20 mouse cellular contexts compared by ENCODE assay signal in genomic region chr2:167972146-167972545, GRCm38 (mm10). TPM values are rescaled to one million over a fixed set of nuclear protein-coding genes. Genes with fewer than 3 reads are reported as not detected.
DNase-seq lines count a peak whose midpoint lies in the region; ATAC-seq lines count a peak whose summit lies in the region.
"Had no signal": no experiment of that assay in that cellular context is flagged by ENCODE, and none has a peak within 500 bp of the region (broad histone marks: within the 10 kb centered on the region; RNA-seq: fewer than 3 reads in every experiment).

No protein-coding gene starts in this region.

- H3K27me3 ChIP-seq in heart, embryonic 11.5 days (ENCODE audit: control insufficient read depth, insufficient read depth, low read length): no peaks in the 10 kb centered on the region
- H3K27me3 ChIP-seq in liver, embryonic 11.5 days (replicated peaks; ENCODE audit: control insufficient read depth, insufficient read depth, low read length): no peaks in the 10 kb centered on the region
- H3K27me3 ChIP-seq: forebrain, embryonic 15.5 days; limb, embryonic 13.5 days; neural tube, embryonic 15.5 days had no signal

- H3K9ac ChIP-seq in heart, embryonic 11.5 days (ENCODE audit: low read depth, low read length): no peak overlapping the region
- no peak overlapping the region for H3K9ac ChIP-seq in liver, embryonic 11.5 days (ENCODE audit: low read depth, low read length)
- H3K9ac ChIP-seq: forebrain, embryonic 15.5 days; limb, embryonic 13.5 days; neural tube, embryonic 15.5 days had no signal

- no peaks in the 10 kb centered on the region for H3K9me3 ChIP-seq in heart, embryonic 11.5 days (replicated peaks; ENCODE audit: control insufficient read depth, low read length)
- H3K9me3 ChIP-seq in liver, embryonic 11.5 days (ENCODE audit: control insufficient read depth, low read length): no peaks in the 10 kb centered on the region
- H3K9me3 ChIP-seq: forebrain, embryonic 15.5 days; hindbrain, embryonic 10.5 days; limb, embryonic 13.5 days; neural tube, embryonic 15.5 days had no signal

- peaks cover 31% of the 10 kb centered on the region for H3K4me1 ChIP-seq in heart, embryonic 11.5 days (ENCODE audit: control insufficient read depth, insufficient read depth, low read length)
- peaks cover 21% of the 10 kb centered on the region for H3K4me1 ChIP-seq in liver, embryonic 11.5 days (replicated peaks; ENCODE audit: control insufficient read depth, insufficient read depth, low read length)
- H3K4me1 ChIP-seq: limb, embryonic 13.5 days; neural tube, embryonic 15.5 days had no signal

- H3K4me3 ChIP-seq in heart, embryonic 11.5 days (ENCODE audit: low read depth, low read length): no peak overlapping the region
- H3K4me3 ChIP-seq in liver, embryonic 11.5 days (ENCODE audit: low read depth, low read length): no peak overlapping the region
- H3K4me3 ChIP-seq: forebrain, embryonic 15.5 days; hindbrain, embryonic 10.5 days; limb, embryonic 13.5 days; myocyte; neural tube, embryonic 15.5 days had no signal

- DNase-seq in heart, postnatal 4 days: no peak
- DNase-seq in liver, embryonic 11.5 days (ENCODE audit: low spot score): no peak
- DNase-seq in liver: no peak
- peak; percentile 49 for DNase-seq in ovary, postnatal 36 days (ENCODE audit: low spot score)
- no peak for DNase-seq in ovary, postnatal 14 days (ENCODE audit: low spot score)
- DNase-seq in adrenal gland, postnatal 25 days: no peak
- DNase-seq: adrenal gland, postnatal 10 days; cerebellum, adult 11-12 months; cerebellum, postnatal 25 days; kidney, adult 9 months; kidney, postnatal 36 days; midbrain, embryonic 14.5 days; right cerebral cortex, adult 18-20 months; thymus, postnatal 25 days had no signal

- WGBS in heart, embryonic 11.5 days (ENCODE audit: insufficient replicate concordance): 39% methylated on average over 5 of the region's 5 CpGs
- 60% methylated on average over 5 of the region's 5 CpGs for WGBS in liver, embryonic 11.5 days

- H3K4me2 ChIP-seq in heart, embryonic 11.5 days: no peak overlapping the region
- no peak overlapping the region for H3K4me2 ChIP-seq in liver, embryonic 11.5 days
- H3K4me2 ChIP-seq: forebrain, embryonic 15.5 days; limb, embryonic 13.5 days; neural tube, embryonic 15.5 days had no signal

- H3K36me3 ChIP-seq in heart, embryonic 11.5 days (ENCODE audit: control insufficient read depth, insufficient read depth, low read length): peaks cover 41% of the 10 kb centered on the region
- H3K36me3 ChIP-seq in liver, embryonic 11.5 days (ENCODE audit: control insufficient read depth, insufficient read depth, low read length): peaks cover 36% of the 10 kb centered on the region

- peak overlapping the region; percentile 0; the same call in 1 of the 2 replicates for H3K27ac ChIP-seq in heart, embryonic 11.5 days (ENCODE audit: low read depth, low read length)
- no peak overlapping the region for H3K27ac ChIP-seq in liver, embryonic 11.5 days (ENCODE audit: low read depth, low read length)
- H3K27ac ChIP-seq: forebrain, embryonic 15.5 days; hindbrain, embryonic 10.5 days; limb, embryonic 13.5 days; neural tube, embryonic 15.5 days had no signal

- ATAC-seq in heart, embryonic 11.5 days (replicated peaks; ENCODE audit: insufficient number of reproducible peaks, low FRiP score, low TSS enrichment): no peak
- ATAC-seq in liver, embryonic 11.5 days (replicated peaks; ENCODE audit: low FRiP score): 0 out of 2 replicates have a peak, but pooled peaks have one; percentile 22
- ATAC-seq: forebrain, embryonic 15.5 days had no signal

RNA-seq across cellular contexts. Expression of gene Ripor3, which starts 38.3 kb away (rescaled TPM):
- 0.97 and 2.1 TPM in 2 replicates for polyA plus RNA-seq in heart, embryonic 11.5 days (2014; fragmentation: Nextera tagmentation; extraction: Ambion mirVana)
- total RNA-seq in heart, postnatal 4 days (2021): under 1 TPM; 0.45 to 0.91 TPM
- 3.1 and 3.6 TPM in 2 replicates for polyA plus RNA-seq in liver, embryonic 11.5 days (2014; fragmentation: Nextera tagmentation; extraction: Ambion mirVana)
- 2.1 and 2.8 TPM in 2 replicates for total RNA-seq in adrenal gland, postnatal 25 days (2021)

RNA-seq across cellular contexts. Expression of gene Ptpn1, which starts 40.3 kb away (rescaled TPM):
- 43.5 and 46.7 TPM in 2 replicates for polyA plus RNA-seq in heart, embryonic 11.5 days (2014; fragmentation: Nextera tagmentation; extraction: Ambion mirVana)
- 10 to 100 TPM; 37.7 to 38.1 TPM for total RNA-seq in heart, postnatal 4 days (2021)
- 50.7 and 53.6 TPM in 2 replicates for polyA plus RNA-seq in liver, embryonic 11.5 days (2014; fragmentation: Nextera tagmentation; extraction: Ambion mirVana)
- 37.0 and 53.1 TPM in 2 replicates for total RNA-seq in adrenal gland, postnatal 25 days (2021)
